Mouse (Mus musculus): ENCODE measurements around the gene Hdac11. TPM values are rescaled to one million over a fixed set of nuclear protein-coding genes. Genes with fewer than 3 reads are reported as not detected.

The Hdac11 gene
- 8.0 and 8.8 TPM in 2 replicates for polyA plus RNA-seq (2012; rRNA removed)

DNA sequence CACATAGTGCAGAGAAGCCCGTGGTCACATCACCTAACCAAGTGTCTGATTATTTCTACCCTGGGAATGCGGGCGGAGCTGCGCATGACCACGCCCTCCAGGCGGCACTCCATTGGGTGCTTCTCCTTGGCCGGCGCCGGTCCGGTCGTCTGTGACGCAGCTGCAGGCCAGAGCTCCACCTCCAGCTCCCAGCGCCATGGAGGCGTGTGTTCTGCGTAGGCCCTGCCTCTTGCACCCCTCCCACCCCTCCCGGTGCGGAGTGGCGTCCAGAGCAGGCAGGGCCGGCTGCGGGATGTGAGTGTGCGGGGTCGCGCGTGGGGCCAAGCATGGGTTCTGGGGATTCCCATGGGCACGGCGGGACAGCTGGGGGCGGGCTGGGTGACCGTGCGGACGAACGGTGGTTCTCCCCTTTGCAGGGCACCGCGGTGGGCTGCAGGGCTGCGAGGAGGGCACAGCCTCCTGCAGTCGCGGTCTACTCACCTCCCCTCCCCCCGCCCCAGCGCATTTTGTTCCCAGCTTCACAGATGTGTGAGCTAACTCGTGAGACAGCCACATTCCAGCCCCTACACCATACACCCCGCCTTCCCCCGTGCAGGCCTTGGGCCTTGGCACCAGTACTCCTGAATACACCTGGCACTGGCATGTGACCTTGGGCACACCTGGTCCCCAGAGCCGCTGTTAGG lies at the start of gene Hdac11:
Gene Hdac11 (plus strand): TSS at position 112 of the 683 bp plus-strand sequence.

DNA sequence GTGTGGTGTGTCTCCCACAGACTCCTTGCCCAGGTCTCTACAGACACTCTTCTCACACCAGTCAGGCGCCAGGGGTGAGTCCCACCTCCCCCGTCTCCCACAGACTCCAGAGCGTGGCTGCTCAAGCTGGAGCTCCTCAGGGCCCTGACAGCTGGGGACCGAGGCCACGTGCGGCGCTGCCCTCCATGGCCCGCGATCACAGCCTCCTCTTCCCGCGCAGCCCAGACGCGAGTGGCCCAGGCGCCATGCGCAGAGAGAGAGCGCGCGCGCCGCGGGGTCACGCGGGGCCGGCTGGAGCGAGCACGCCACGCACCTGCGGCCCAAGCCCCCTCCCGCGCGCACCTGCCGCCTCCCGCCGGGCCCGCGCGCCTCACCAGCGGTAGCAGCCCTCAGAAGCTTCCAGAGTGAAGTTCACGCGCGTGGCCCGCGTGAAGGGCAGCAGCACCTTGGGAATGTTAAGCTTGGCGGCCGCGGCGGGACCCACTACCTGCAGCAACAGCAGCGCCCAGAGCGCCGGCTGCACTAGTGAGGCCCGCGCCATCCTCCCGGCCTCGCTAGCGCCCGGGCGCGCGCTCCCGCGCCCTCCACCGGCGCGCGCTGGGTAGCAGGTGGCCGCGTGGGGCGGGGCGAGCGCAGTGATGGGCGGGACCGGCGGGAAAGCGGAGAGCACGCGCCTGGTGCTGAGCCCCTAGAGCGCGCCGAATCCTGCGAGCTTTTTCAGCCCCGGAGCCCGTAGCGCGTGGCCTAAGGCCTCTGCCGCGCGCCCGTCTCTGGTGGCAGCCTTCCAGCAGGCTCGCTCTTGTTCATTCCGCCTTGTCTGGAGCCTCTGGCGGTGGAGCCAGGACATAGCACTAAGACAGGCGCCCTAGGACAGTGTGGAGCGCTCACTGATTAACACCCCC lies 40.0 kb upstream of the Hdac11 start, which contains the start of gene Nup210:
Gene Nup210 (minus strand): TSS at position 586 of the 902 bp plus-strand sequence.

DNA sequence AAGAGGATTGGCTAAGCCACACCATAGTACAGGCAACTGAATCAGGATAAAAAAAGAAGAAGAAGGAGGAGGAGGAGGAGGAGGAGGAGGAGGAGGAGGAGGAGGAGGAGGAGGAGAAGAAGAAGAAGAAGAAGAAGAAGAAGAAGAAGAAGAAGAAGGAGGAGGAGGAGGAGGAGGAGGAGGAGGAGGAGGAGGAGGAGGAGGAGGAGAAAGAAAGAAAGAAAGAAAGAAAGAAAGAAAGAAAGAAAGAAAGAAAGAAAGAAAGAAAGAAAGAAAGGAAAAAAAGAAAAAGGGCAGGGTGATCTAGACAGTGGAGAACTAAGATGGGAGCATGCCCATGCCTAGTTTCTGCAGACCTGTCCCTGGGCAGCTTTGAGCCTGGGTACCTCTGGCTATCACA lies 55.7 kb downstream of the Hdac11 start, which contains the start of gene Fbln2:
Gene Fbln2 (plus strand): TSS at position 301 of the 400 bp plus-strand sequence.

Other genes with a start within 250 kb of the Hdac11 start
- 7.9 and 8.1 TPM in 2 replicates for gene Iqsec1, start 168.0 kb upstream of the Hdac11 start, polyA plus RNA-seq (2012; rRNA removed)
- 18.9 and 36.3 TPM in 2 replicates for gene Nup210, start 39.8 kb upstream of the Hdac11 start, polyA plus RNA-seq (2012; rRNA removed)
- 3.9 and 5.6 TPM in 2 replicates for gene Fbln2, start 55.8 kb downstream of the Hdac11 start, polyA plus RNA-seq (2012; rRNA removed)